Mouse (Mus musculus): ENCODE results near the gene Ostc.

Ostc gene

DNA sequence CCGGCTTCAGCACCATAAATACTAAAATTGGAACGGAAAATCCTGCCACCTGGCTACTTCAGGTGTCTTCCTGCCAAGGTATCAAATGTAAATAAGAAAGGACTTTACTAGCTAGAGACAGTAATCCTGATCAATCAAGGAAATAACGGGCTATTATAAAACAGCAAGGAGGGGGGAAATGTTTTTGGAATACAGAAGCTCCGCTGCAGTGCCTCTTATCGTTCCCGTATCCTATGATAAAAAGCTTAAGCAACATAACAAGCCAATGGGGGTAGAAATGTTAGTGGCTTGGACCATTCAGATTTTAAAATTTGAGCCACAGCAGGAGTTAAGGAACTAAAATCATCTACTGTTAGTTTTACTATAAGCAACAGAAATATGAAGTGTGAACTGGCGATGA is 859 bp upstream of the Ostc start:
- DNase-seq (ENCODE audit: low spot score) = no peak

DNA sequence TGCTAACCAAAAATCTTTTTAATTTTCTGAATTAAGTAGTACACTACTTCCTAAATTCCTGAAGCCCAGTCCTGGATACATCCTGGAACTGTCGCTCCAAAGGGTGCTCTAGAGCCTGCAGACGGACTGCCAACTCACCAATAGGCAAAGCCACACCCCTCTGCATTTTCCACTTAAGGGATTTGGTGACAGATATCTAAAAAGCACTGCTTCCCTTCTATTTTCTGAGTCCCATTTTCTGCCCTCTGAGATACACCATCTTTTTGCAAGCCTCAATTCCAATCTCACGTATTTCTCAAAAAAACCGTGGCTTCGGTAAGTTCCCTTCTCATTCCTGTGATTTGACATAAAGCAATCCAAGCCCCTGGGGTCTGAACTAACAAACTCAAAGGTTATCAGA is 715 bp downstream of the Ostc start:
- DNase-seq (ENCODE audit: low spot score) = no peak

DNA sequence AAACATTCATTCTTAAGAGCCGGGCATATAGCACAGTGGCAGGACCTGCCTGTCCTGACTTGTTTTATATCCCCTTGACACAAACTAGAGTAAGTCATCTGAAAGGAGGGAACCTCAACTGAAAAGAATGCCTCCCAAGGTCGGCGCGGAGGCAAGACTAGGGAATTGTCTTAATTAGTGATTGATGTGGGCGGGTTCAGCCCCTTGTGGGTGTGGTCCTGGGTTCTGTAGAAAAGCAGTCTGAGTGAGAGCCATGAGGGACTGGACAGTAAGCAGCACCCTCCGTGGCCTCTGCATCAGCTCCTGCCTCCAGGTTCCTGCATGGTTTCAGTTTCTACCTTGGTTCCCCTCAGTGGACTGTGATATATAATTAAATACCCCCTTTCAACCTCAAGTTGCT is 7.0 kb downstream of the Ostc start:
- DNase-seq (ENCODE audit: low spot score) = no peak

DNA sequence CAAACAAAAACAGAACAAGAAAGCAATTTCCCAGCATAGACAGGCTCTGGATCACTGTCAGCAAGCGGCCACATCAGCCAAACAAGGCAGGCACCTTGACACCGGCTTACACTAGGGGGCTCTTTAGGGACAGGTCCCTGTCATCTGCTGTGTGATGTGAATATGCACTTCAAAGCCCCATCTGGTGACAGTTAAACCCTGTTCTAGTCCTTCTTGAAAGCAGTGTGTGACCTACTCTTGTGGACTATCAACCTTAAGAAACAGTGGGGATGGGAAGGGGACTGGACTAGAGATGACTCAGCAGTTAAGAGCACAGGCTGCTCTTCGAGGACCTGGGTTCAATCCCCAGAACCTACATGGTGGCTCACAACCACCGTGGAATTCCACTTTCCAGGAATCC is 11.6 kb downstream of the Ostc start:
- no peak for DNase-seq (ENCODE audit: low spot score)

DNA sequence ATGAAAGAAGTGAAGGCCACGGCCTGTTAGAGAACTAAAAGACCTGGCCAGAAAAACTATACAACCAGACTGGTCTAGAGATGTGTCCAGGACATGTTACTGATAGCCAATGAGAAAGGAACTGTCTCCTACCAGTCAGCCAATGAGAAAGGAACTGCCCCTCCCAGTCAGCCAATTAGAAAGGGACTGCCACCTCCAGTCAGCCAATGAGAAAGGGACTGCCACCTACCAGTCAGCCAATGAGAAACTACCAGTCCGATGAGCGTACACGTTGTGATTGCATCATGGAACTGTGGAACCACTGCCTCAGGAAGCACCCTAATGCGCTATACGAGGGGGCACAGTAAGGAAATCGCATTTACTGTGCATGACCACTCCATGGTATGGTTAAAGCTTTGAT is 14.5 kb downstream of the Ostc start:
- no peak for DNase-seq (ENCODE audit: low spot score)

DNA sequence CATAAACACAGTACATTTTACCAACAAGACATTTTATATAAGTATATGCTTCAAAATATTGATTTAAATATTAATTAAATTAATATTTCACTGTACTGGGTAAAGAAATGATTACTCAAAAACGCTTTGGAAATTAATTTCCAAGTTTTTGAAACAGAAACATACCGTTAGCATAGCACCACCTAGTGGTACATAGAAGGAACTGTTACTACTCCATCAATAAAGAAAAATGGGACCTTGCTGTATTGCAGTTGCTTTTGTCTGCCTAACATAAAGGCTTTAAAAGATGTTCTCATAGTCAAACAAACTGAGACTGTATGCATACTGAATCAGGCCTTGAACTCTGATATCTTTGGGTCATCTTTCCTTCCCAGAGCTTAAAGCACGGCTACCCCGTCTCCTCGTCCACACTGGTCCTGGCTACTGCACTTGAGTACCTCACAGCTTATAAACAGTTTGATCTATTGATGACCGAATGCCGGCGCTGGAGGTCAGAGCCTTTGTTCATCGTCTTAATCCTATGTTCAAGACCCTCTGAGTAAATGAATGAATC is 15.1 kb downstream of the Ostc start:
- no peak for DNase-seq (ENCODE audit: low spot score)

DNA sequence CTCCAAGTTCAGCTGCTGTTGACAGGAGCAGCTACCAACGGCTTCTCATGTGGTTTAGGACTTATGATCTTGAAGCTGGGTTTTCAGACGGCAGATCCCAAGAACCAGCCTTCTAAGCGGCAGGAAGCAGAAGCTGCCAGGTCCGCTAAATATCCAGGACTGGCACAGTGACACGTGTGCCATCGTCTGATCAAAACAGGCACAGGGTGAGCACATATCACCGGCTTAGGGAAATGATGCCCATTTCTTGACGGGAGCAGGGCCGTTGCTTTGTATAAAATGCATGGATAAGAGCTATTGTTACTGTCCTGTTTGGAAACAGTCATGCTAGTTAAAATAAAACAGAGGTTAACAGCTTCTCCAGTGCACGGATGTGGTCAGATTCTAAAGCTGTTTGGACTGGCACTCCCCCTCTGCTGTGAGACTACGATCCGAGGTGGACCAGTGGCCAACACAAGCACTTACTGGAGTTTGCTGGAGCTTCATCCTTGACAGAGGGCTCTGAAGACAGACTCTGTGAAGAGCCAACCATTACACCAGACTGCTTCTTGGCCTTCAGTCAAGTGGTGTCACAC is 17.6 kb downstream of the Ostc start:
- no peak for DNase-seq (ENCODE audit: low spot score)

DNA sequence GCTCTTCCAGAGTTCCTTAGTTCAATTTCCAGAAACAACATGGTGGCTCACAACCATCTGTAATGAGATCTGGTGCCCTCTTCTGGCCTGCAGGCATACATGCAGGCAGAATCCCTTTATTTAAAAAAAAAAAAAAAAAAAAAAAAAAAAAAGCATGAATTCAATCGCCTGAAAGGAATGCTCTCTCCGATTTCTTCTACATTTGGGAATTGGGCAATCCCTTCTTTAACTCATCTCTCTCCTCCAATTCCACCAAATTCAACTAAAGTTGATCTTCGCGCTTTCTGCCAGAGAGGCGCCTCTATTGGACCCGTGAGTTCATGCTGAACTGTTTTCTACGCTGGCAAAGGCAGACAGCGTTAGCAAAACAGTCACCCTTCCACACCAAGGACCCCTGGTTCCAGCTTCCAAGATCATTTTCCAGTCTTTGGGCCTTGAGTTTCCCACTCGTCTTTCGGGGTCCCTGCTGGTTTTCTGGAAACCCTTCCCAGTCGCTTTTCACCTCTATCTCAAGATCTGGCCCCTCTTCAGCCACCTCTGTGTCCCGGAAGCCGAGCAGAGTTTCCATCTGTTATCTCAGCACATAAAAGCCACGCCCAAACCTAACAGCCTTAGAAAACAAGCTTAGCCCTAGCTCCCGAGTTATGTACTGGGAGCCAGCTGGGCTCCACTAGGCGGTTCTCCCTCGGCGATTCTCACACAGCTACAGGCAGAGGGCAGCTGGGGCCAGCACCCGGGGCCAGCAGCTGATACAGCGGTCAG is 18.2 kb downstream of the Ostc start:
- DNase-seq (ENCODE audit: low spot score) = peak; percentile 16

DNA sequence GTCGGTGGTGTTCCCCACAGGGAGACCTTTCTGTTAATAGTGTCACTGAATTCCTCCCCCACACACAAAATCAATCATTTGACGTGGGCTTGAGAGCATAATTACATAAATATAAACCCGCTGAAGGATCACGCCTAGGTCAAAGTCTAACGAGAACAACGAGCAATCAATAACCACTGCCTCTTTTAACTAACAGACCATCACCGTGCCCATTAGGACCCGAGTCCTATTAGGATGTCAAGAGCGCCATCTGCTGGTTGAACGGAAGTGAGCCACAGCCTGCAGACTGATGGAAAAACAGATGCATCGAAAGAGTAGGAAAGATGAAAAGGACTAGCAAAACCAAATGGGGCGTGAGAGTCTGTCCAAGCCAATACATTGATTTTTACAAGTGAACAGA is 19.6 kb downstream of the Ostc start:
- DNase-seq (ENCODE audit: low spot score) = peak; percentile 82

DNA sequence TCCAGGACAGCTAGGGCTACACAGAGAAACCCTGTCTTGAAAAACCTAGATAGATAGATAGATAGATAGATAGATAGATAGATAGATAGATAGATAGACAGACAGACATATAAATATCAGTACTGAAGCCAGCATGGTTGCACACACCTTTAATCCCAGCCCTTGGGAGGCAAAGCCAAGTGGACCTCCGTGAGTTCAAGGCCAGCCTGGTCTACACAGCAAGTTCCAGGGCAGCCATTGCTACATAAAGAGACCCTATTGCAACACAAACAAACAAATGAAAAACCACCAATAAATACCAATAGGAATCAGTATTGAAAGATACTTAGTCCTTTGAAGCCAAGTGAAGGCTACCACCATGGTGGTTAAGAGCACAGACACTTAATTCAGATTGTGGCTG is 22.2 kb downstream of the Ostc start:
- DNase-seq (ENCODE audit: low spot score) = no peak

DNA sequence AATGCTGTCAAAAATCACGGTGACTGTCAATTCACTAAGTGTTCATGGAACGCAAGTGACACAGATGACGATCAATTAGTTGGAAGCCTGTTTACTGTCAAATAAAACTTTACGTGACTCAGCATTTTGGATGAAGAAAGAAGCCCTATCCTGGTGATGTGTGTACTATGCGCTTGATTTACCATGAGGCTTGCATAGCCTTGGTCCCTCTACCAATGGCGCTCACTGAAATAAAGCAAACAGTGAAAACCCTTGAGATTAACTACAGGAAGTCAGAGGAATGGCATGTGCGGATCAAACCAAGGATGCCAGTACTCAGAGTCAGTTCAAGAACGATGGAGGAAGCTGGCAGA is 24.3 kb downstream of the Ostc start:
- DNase-seq (ENCODE audit: low spot score) = no peak

DNA sequence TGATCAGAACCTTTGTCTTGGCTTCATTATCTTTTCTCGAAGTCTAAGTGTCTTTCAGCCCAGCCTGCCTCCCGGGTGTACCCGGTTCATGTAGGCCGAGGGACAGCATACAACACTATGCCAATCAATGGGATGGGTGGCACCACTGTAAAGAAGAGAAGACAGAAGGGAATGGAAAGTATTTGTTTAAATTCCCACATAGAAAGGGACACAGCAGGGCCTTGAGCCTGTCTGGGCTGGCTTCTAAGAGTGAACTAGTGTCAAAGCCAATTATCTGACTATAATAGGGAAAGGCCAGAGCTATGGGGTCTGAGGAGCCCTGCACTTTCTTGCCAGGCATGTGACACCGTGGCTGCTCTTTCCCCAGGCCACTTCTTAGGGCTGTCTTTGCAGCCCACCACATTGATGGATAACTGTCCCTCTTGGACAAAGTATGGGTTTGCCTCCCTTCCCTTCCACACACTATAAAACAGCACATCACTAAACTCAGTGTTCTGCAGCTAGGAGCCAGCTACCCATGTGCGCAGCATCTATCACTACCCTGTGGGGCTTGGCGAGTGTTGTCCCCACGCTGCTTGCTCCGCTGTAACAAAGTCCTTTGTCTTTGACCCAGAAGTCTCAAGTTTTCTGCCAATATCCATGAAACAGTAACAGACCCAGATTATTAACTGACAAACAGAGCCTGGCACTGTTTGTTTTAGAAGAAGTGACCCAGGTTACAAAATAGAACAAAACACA is 24.8 kb downstream of the Ostc start:
- no peak for DNase-seq (ENCODE audit: low spot score)

DNA sequence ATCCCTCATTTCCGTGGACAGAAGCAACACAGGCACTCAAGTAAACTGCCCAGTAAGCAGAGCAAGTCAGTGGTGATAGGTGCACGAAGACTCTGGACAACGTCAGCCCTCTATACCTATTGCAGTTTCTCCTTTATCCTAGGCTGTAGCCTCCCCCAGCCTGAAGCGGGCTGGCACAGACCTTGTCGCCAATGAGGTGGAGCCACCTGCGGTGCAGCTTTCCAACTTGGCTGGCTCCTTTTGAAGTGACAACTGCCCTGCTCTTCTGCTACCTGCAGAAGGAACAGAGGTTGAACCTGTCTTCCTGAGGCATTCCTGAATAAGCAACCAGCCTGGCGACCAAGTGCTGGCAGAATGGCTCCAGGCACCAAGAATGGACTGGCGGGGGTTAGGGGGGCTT is 25.4 kb downstream of the Ostc start:
- no peak for DNase-seq (ENCODE audit: low spot score)

DNA sequence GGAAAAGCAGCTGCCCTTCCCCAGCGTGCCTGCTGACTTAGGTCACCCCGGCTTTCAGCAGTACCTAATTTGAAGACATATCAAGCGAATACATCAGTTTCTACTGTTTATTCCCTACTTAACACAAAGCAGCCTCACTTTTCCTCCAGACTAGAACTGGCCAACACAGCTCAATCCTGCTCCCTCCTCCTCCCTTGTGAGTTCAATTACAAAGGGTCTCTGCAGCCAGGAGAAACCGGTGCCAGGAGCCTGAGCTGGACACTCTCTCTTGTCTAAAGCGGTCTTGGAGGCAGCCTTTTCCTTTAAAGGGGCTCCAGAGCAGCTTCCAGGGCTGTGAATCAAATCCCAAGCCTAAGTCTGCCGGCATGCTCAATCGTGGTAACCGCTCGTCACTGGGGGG is 27.1 kb downstream of the Ostc start:
- no peak for DNase-seq (ENCODE audit: low spot score)

DNA sequence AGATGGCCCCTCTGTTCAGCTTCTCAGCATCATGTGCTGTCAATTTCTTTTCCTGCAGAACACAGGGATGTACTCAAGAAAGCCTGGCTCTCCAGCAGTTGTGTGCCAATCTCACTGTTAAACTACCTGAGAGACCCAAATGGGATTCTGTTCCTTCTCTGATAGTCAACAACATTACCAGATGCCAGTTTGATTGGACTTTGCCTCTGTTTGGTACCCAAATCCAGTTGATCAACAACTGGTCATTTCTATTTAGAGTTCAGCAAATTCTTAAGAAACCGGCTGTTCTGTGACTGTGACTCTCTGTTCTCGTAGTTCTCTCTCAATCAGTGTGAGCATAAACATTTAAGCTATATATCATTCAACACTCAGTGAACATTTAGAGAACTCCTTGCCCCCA is 28.0 kb downstream of the Ostc start:
- no peak for DNase-seq (ENCODE audit: low spot score)

DNA sequence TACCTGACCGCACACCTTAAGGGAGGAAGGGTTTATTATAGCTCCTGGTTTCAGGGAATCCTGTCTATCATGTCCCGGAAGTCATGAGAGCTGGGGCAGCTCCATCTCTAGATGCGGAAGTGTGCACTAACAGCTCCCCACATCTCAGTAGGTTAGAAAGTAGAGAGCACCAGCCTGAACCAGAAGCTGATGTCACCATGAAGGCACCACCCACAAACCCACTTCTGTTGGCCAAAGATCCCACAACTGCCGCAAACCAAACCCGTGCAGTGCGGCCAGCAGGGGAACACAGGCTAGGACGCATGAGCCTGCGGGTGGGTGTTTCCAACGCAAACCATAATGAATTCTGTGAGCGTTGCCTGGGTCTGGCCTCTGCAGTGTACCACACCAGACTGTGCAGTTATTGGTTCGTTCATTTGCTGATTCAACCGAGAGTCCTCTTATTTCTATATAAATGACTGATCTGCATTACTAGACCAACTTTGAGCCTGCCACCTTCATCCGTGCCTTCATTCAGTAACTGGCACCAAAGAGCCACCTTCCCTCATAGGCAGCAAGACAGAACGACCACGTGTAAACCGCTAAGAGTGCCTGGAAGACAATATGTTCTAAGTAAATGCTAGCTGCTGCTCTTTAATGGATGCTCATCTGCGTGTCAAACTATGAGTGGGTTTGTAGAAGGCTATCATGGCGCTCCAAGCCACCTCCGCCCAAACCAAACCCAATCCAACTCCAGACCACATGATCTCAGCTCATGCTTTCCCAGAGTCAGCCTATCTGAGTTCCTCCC is 31.4 kb downstream of the Ostc start:
- no peak for DNase-seq (ENCODE audit: low spot score)

DNA sequence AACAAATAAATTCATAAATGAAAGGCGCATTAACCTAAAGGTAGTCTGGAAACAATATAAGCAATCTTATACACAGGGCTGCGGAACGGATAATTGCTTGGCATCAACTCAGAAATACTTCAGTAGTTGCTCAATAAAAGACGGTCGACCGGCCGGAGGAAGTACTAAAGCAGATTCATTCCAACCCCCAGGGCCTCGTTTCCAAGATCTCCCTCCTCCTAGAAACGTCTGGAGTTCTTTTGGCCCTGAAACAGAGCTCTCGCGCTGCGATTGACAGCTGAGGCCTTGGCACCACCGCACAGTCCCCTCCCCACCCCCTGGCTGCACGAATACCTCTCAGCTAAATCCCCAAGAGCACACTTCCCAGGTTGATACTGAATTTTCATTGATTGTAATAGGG is 38.0 kb downstream of the Ostc start:
- DNase-seq (ENCODE audit: low spot score) = no peak

DNA sequence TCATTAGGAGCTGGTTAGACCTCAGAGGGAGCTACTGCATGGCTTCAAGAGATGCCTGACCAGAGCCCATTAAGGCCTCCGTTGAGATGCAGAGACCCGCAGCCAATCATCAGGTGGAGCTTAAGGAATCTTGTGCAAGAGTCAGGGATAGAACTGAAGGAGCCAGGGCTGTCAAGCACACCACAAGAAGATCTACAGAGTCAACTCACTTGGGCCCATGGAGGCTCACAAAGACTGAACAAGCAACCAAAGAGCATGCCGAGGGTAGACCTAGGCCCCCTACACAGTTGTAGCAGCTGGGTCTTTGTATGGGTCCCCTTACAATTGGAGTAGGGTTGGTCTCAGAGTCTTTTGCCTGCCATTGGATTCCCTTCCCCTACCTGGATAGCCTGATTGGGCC is 46.7 kb downstream of the Ostc start:
- no peak for DNase-seq (ENCODE audit: low spot score)

DNA sequence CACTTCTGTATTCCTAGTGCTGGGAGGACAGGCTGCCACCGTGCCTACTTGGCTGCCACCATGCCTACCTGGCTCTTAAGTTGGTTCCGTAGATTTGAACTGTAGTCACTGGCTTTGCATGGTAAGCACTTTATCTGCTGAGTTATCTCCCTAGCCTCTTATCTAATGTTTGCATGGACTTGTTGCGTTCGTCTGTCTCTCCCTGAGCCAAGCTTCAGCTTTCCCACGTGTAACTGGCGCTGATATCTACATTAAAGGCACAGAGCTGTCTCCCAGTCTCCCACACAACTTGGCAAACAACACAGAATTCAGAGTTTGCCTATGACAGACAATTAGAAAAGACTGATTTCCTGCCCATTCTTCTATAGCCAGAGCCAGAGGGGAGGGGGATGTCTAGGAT is 48.6 kb downstream of the Ostc start:
- no peak for DNase-seq (ENCODE audit: low spot score)

DNA sequence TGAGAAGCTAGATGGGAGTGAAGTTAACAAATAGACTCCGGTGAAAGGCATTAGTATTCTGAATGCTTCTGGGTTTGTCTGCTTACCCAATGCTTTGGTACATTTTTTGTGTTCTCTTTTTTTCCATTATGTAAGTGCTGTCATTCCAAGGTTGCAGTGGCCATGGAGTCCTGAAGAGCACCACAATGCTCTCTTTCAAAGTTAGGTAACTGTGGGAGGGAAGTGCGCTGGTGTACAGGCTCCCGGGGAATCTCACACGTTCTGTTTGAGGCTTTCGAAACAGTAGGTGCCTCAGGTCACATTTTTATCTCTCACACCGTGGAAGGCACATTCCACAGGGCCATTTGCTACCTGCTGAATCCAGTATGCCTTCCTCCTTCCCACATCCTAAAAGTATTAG is 59.7 kb downstream of the Ostc start:
- DNase-seq (ENCODE audit: low spot score) = no peak

DNA sequence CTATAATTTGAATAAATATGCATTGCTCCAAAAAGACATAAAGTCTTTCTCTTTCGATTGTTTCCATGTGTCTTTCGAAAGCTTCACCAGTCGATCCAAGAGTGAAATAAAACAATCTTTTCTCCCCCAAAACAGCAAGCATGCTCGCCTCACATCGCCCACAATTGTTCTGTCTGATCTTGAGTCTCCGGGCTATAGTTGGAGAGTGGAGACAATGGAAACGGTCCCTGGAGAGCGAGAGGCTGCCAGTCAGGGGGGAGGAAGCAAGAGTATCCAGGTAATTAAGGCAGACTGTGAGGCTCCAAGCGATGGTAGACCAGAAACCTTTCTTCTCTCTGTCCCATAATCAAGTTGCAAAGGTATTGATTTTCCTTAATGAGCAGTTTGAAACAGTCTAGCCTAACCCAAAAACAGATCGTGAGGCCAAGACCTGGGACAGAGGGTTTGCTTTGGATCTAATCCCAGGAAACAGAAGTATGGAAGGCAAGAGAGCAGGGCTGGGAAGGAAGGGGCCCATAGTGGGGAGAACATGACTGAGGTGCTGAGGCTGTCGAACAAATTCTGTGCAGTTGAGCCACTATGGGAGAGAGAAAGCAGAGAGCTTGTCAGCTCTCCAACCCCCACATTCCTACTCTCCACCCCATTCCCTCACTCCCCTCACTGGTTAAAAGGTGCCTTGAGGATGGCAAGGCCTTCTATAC is 63.0 kb downstream of the Ostc start:
- no peak for DNase-seq (ENCODE audit: low spot score)
